Mouse (Mus musculus) intestine, embryonic 16.5 days (tissue): Measurements from ENCODE around the gene Dbi. TPM values are rescaled to one million over a fixed set of nuclear protein-coding genes. Genes with fewer than 3 reads are reported as not detected.
"Not testable (repeated sequence)": the region's sequence is repeated elsewhere in the genome, so short reads cannot be mapped to it uniquely, and the experiment has no call there.

Source experiments
- ATAC-seq: fragments of 200-750 bp; cut with Nextera tagmentation; 2 replicates; pipeline ENCODE4 v1.8.0; 2017; ENCODE audit warnings: moderate TSS enrichment, moderate library complexity
- H3K27ac ChIP-seq: fragments of 300-500 bp; sonication (generic); 2 replicates; pipeline ENCODE4 v1.5.1; 2014; ENCODE audit warnings: mild to moderate bottlenecking, low read length
- H3K27me3 ChIP-seq: fragments of 300-500 bp; sonication (generic); replicated peaks from 2 replicates; pipeline ENCODE4 v1.6.1; 2014; ENCODE audit warnings: low read length, control low read depth, mixed read lengths; ENCODE audit not compliant: control insufficient read depth, insufficient read depth
- H3K36me3 ChIP-seq: fragments of 300-500 bp; sonication (generic); 2 replicates; pipeline ENCODE4 v1.6.1; 2014; ENCODE audit warnings: low read length, control low read depth; ENCODE audit not compliant: control insufficient read depth, insufficient read depth
- H3K4me1 ChIP-seq: fragments of 300-500 bp; sonication (generic); 2 replicates; pipeline ENCODE4 v1.6.1; 2014; ENCODE audit warnings: low read length, control low read depth, mixed read lengths; ENCODE audit not compliant: control insufficient read depth, insufficient read depth
- H3K4me2 ChIP-seq: fragments of 300-500 bp; sonication (generic); 2 replicates; pipeline ENCODE4 v1.6.1; 2014; ENCODE audit warnings: low read depth, low read length, control low read depth
- H3K4me3 ChIP-seq: fragments of 300-500 bp; sonication (generic); 2 replicates; pipeline ENCODE4 v1.5.1; 2014; ENCODE audit warnings: mild to moderate bottlenecking, low read length
- H3K9ac ChIP-seq: fragments of 300-500 bp; sonication (generic); 2 replicates; pipeline ENCODE4 v1.6.1; 2014; ENCODE audit warnings: low read depth, low read length
- H3K9me3 ChIP-seq: fragments of 300-500 bp; sonication (generic); 2 replicates; pipeline ENCODE4 v1.6.1; 2016; ENCODE audit warnings: low read length, control low read depth; ENCODE audit not compliant: control insufficient read depth
- WGBS: fragments of 180-500 bp; shearing (Covaris S2); extraction: QIAGEN DNeasy Blood & Tissue Kit; methylation state at CpG from one replicate; pipeline ENCODE4 v1.1.7; 2014; 5-methylcytosine and 5-hydroxymethylcytosine counted together
- polyA plus RNA-seq: library from polyadenylated mRNA; unstranded; fragments of >200 nt; fragmentation: Nextera tagmentation; extraction: Ambion mirVana; gene quantifications from 2 replicates; pipeline ENCODE4 v1.2.1, GENCODE M21; 2015

Dbi gene
- polyA plus RNA-seq, 1 experiment from 2014 or later = 1,842 TPM

DNA sequence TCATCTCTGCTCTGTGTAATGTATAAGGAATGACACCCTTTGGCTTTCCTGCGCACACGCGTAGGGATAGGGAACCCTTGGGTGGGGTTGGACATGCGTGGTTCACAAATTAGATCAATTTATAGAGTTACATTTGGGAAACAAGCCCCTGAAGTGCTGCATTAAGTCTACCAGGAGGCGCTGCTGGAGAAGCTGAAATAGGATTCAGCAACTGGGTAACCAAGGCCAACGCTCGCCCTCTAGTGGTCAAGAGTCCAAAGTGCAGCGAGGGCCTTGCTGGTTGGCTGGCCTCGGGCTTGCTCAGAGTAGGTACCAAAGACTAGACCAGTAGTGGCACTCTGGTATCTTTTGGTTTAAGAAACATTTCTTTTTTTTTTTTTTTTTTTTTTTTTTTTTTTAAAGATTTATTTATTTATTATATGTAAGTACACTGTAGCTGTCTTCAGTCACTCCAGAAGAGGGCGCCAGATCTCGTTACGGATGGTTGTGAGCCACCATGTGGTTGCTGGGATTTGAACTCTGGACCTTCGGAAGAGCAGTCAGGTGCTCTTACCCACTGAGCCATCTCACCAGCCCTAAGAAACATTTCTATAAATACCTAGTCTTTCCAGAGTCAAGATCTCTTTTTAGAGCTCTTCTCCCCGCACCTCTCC is 27.3 kb downstream of the Dbi start:
- H3K4me1 ChIP-seq, H3K27ac ChIP-seq, H3K27me3 ChIP-seq, H3K9ac ChIP-seq, ATAC-seq, H3K9me3 ChIP-seq, H3K4me3 ChIP-seq, H3K4me2 ChIP-seq, H3K36me3 ChIP-seq: not testable (repeated sequence)
- 55% methylated on average over 11 of the region's 14 CpGs for WGBS

DNA sequence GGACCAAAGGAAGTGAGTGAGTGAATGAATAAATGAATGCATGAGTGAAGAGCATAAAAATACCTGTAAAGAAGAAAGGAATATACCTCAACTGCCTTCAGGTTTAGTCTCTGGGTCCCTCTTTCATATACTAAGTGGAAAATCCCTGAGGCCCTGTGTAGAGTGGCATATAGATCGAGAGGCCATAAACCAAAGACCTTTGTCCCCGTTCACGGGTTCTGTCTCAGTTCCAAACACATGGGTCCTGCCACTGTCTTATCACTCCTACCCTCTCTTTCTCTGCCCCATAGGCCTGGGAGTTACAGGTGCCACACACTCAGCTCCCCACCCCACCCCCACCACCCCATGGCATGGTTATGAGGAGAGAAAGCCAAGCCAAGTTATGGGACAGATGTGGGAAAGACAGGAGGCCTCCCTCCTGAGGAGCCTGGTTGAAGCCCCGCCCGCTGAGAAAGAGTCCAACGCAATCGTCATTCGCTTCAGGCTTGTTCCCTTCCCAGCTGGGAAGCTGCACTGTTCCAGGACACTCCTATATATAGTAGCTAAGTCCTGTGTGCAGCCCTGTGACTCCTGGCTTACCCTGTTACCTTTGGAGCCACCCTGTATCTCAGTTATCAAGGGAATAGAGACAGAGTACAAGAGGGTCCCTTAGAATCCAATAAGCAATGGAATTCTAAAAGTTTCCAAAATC is 29.9 kb downstream of the Dbi start:
- H3K4me2 ChIP-seq = peak overlapping the region; percentile 9; the same call in 1 of the 2 replicates
- H3K27me3 ChIP-seq = no peaks in the 10 kb centered on the region
- no peaks in the 10 kb centered on the region for H3K36me3 ChIP-seq
- no peaks in the 10 kb centered on the region for H3K9me3 ChIP-seq
- H3K9ac ChIP-seq = peak overlapping the region; percentile 17; the same call in 1 of the 2 replicates
- WGBS = 60% methylated on average over 8 of the region's 8 CpGs
- ATAC-seq = peak; percentile 93
- H3K4me3 ChIP-seq = no peak overlapping the region
- peak overlapping the region; percentile 77 for H3K27ac ChIP-seq
- peaks cover 3% of the 10 kb centered on the region for H3K4me1 ChIP-seq

GRCm38 (mm10) chr1:120089180-120089579 is 31.7 kb downstream of the Dbi start:
- Histone ChIP-seq H3K27me3 (no peaks in the 10 kb centered on the region), H3K4me3 (no peak overlapping the region), H3K9me3 (no peaks in the 10 kb centered on the region), H3K36me3 (no peaks in the 10 kb centered on the region), H3K9ac (no peak overlapping the region), H3K27ac (peak overlapping the region; percentile 1; the same call in 1 of the 2 replicates), H3K4me2 (no peak overlapping the region), H3K4me1 (peaks cover 13% of the 10 kb centered on the region)
- 29% methylated on average over 5 of the region's 5 CpGs for WGBS
- ATAC-seq = no peak

DNA sequence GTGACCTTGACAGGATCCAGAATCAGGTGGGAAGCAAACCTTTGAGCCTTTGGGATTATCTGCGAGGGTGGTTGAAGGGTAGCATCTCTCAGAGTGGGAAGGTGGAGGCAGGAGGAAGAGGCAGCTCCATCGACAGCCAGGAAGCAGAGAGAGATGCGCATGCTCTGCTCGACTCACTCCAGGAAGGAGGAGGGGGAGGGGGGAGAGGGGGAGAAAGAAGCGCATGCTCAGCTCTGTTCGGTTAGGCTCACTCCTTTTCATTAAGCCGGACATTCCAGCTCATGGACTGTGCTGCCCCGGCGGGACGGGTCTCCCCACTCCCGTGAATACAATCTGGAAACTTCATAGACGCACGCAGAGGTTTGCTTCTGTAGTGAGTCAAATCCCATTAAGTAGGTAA is 34.2 kb downstream of the Dbi start:
- ATAC-seq = no peak
- 0 out of 2 replicates have a peak overlapping the region, but pooled peaks have one; percentile 17 for H3K4me2 ChIP-seq
- no peak overlapping the region for H3K9ac ChIP-seq
- peaks cover 33% of the 10 kb centered on the region for H3K4me1 ChIP-seq
- H3K27ac ChIP-seq = 0 out of 2 replicates have a peak overlapping the region, but pooled peaks have one; percentile 77
- H3K4me3 ChIP-seq = no peak overlapping the region
- no peaks in the 10 kb centered on the region for H3K9me3 ChIP-seq
- no peaks in the 10 kb centered on the region for H3K27me3 ChIP-seq
- no peaks in the 10 kb centered on the region for H3K36me3 ChIP-seq
- 68% methylated on average over 13 of the region's 13 CpGs for WGBS

GRCm38 (mm10) chr1:120085696-120086095 is 35.2 kb downstream of the Dbi start:
- H3K27me3 ChIP-seq = no peaks in the 10 kb centered on the region
- no peaks in the 10 kb centered on the region for H3K36me3 ChIP-seq
- ATAC-seq = peak; percentile 37
- H3K4me3 ChIP-seq = no peak overlapping the region
- H3K9me3 ChIP-seq = no peaks in the 10 kb centered on the region
- 0 out of 2 replicates have a peak overlapping the region, but pooled peaks have one; percentile 17 for H3K4me2 ChIP-seq
- peaks cover 34% of the 10 kb centered on the region for H3K4me1 ChIP-seq
- 0 out of 2 replicates have a peak overlapping the region, but pooled peaks have one; percentile 33 for H3K9ac ChIP-seq
- WGBS = 68% methylated on average over 3 of the region's 3 CpGs
- H3K27ac ChIP-seq = peak overlapping the region; percentile 77

DNA sequence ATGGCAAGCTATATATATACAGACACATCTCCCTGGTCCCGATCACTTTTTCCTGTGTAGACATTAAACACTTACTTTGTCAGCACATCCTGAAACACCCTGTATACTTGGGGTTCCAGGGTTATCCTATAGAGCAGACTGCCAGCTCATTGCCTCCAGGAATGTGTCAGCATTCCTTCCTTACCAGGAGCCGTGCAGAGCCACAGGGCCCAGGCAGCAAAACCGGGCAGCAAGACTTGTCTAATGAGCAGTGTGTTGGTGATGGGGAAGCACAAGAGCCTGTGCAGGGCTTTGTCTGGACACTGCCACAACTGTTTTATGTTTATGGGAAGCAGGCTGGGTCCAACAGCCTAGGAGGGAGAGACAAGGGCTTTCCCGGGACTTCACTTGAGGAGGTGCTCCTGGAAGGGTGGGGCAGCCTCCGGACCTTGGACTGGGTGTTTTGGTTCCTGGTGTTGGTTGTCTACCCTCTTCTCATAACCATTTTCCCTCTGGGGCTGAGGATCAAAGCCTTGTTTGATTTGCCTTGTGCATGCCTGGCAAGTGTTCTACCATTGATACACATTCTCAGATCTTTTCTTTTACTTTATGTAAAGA is 36.9 kb downstream of the Dbi start:
- 29% methylated on average over 5 of the region's 5 CpGs for WGBS
- Histone ChIP-seq H3K36me3 (no peaks in the 10 kb centered on the region), H3K27ac (peak overlapping the region; percentile 96), H3K9me3 (no peaks in the 10 kb centered on the region), H3K27me3 (no peaks in the 10 kb centered on the region), H3K4me2 (peak overlapping the region; percentile 36), H3K9ac (no peak overlapping the region; the same call in 1 of the 2 replicates), H3K4me3 (no peak overlapping the region), H3K4me1 (peaks cover 33% of the 10 kb centered on the region)
- ATAC-seq = peak; percentile 74

DNA sequence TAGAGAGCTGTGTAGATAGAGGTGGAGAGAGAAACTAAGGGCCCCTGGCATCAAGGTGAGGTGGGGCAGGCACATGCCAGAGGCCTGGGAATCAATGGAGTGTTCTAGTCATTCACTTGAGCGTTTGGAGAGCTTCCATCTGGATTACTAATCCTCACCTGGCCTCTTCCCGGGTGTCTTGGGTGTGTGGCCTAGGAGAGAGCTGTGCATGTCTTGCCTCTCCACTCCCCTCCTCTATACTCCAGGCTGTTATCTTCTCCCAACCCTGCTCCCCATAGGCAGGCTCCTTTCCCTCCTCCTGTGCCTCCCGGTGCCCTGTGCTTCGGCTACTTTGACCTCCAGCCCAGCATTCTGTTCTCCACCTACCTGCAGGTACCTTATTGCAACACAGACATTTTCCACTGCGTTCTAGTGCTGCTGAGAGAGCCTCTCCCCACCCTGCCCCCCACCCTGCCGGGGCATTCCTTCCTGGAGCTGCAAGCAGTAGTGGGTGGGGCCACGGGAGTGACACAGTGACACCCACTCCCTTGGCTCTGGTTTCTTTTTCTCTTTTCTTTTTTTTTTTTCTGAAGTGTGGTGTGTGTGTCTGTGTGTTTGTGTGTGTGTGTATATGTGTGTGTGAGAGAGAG is 37.8 kb downstream of the Dbi start:
- 19% methylated on average over 7 of the region's 7 CpGs for WGBS
- H3K4me2 ChIP-seq = peak overlapping the region; percentile 36
- 0 out of 2 replicates have a peak overlapping the region, but pooled peaks have one; percentile 3 for H3K4me3 ChIP-seq
- no peaks in the 10 kb centered on the region for H3K9me3 ChIP-seq
- H3K9ac ChIP-seq = peak overlapping the region; percentile 45
- H3K4me1 ChIP-seq = peaks cover 33% of the 10 kb centered on the region
- no peaks in the 10 kb centered on the region for H3K36me3 ChIP-seq
- no peaks in the 10 kb centered on the region for H3K27me3 ChIP-seq
- peak overlapping the region; percentile 96 for H3K27ac ChIP-seq
- peak; percentile 83 for ATAC-seq

DNA sequence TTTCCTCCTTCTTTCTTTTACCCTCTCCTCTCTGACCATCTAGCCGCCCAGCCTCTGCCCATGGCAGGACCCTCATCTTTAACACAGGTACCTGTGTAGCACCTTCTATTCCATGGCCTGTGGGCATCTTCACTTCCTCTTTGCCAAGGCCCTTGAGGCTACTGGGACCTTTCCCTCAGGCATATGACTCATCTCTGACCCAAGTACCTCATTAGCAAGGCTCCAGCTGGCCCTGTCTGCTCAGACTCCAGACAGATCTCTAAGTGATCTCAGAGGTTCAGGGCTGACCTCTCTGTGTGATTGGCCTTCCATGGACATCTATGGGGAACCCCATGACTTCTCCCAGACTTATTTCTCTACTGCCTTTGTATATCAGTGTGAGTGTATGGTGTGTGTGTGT is 40.2 kb downstream of the Dbi start:
- 100% methylated on average over 1 of the region's 1 CpGs for WGBS
- no peak overlapping the region for H3K27ac ChIP-seq

More for the DNA sequence above, 40.2 kb downstream of the Dbi start:
- Histone ChIP-seq H3K36me3 (no peaks in the 10 kb centered on the region), H3K9me3 (no peaks in the 10 kb centered on the region), H3K4me1 (peaks cover 33% of the 10 kb centered on the region), H3K9ac (no peak overlapping the region), H3K4me2 (no peak overlapping the region), H3K4me3 (no peak overlapping the region), H3K27me3 (no peaks in the 10 kb centered on the region)
- ATAC-seq = no peak
